Mouse (Mus musculus): ENCODE data around the gene Zfp72. TPM values are rescaled to one million over a fixed set of nuclear protein-coding genes. Genes with fewer than 3 reads are reported as not detected.

Zfp72 gene
- polyA plus RNA-seq, 1 experiment from 2014 or later: 6.5 TPM

DNA sequence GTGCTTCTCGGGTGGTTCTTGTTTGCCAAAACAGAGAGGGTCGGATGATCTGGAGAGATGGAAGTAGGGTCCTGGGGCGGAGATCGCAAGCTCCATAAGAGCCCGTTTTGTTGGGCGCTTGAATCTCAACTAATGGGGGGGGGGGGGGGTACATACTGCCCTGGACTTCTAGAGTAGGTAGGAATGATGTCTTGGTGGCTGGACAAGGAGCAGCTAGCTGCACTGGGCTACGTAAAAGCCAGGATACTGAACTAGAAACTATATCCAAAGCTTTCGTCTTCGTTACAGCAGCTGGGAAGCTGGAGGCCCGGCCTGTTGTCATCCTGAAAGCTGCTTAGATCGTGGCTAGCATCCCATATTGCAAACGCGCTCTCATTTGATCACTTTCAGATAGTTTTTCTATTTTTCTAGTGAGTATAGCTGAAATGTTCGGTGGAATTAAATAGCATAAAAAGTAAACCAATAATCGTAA lies 40.2 kb downstream of the Zfp72 start:
- no peaks in the 10 kb centered on the region for H3K27me3 ChIP-seq
- peaks cover 26% of the 10 kb centered on the region for H3K4me1 ChIP-seq (replicated peaks)
- H3K27ac ChIP-seq: peak overlapping the region; percentile 86
- H3K36me3 ChIP-seq: peaks cover 15% of the 10 kb centered on the region
- H3K9ac ChIP-seq: peak overlapping the region; percentile 88
- ATAC-seq (ENCODE audit: low FRiP score): peak; percentile 71
- peak overlapping the region; percentile 76 for H3K4me3 ChIP-seq
- H3K9me3 ChIP-seq: no peaks in the 10 kb centered on the region
- peak overlapping the region; percentile 62 for H3K4me2 ChIP-seq
- 2% methylated on average over 15 of the region's 15 CpGs for WGBS

DNA sequence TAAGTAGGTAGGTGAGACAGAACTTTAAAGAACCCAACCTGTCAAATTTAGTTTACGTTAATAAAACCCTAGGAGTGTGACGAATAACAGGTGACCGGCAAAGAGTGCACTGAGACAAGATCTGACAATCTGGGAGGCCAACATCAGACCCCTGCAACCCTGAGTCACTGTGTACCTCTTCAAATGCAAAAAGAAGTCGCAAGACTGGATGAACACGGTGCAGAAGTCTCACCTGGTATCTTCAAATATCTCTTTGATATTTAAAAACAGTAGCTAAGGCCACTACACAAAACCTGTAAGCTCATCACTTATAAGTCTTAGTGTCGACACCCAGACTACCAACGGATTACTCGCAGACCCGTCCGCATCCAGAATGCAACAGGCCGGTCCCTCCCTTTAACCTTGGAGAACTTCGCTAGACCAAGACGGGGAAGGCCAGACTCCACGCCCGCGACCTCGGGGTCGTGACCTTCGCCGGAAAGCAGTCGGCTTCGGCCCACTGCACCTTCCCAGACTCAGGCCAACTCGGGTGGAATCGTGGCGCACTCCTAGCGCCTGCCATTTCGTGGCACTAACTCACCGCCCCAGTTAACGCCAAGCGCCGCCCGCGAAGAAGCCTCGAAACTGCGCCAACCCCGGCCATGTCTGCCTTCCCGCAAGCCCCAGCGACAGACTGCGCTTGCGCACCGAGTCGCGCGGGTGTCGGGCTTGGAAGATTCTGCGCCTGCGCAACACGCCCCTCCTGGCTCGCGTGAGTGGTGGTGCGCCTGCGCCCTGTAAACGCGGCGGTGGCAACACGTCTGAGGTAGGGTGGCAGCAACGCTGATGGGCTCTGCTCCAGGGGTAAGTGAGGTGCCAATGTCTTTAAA lies 40.8 kb downstream of the Zfp72 start, which contains the start of the genes Sdha and Ccdc127:
Sdha (minus strand) TSS at position 715 of the 869 bp plus-strand sequence.
Ccdc127 (plus strand) TSS at position 744 of the 869 bp plus-strand sequence.
- ATAC-seq (ENCODE audit: low FRiP score): peak; percentile 98
- H3K27me3 ChIP-seq: no peaks in the 10 kb centered on the region
- 2% methylated on average over 57 of the region's 57 CpGs for WGBS

DNA sequence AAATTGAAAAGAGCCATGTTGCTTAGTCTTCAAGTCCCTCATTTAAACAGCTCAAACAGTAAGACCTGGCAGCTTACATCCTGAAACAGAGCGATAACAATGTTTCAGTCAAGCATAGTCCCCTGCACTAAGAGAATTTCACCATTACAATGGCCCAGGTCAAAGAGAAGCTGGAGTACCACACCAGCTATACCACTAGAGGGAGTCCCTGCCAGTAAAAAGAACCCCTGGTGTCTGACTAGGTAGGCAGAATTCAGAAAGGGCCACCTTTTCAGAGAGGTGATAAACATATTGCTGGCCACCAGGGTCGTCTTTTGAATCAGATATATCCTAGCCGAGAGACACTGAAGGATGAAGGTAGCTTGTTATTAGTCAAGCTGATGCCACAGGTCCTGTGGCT lies 49.6 kb downstream of the Zfp72 start:
- ATAC-seq (ENCODE audit: low FRiP score): peak; percentile 75
- 58% methylated on average over 3 of the region's 3 CpGs for WGBS
- no peaks in the 10 kb centered on the region for H3K27me3 ChIP-seq

More for the DNA sequence above, 40.8 kb downstream of the Zfp72 start, which contains the start of the genes Sdha and Ccdc127:
- Histone ChIP-seq H3K9ac (peak within 1 kb of the TSS; percentile 88), H3K4me3 (peak within 1 kb of the TSS; percentile 76), H3K9me3 (no peaks in the 10 kb centered on the region), H3K4me1 (replicated peaks) (peaks cover 26% of the 10 kb centered on the region), H3K4me2 (peak within 1 kb of the TSS; percentile 62), H3K36me3 (peaks cover 15% of the 10 kb centered on the region), H3K27ac (peak within 1 kb of the TSS; percentile 86)

DNA sequence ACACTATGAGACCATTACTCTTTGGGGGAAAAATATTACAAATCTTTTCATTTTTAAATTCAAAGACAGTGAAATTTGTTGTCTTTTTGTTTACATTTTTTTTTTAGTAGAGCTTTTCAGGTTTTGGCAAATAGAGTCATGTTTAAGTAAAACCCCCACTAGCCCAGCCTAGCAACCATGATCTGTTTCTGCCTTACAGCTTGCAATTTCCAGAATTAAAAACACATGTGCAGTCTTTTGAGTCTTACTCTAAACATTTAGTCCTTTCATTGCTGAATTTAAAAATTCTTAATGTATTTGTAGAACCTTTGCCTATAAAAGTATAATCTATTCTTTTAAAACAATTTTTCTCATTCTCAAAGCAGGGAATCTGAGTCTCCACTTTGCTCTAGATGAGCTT lies 61.3 kb downstream of the Zfp72 start:
- Histone ChIP-seq H3K27me3 (no peaks in the 10 kb centered on the region), H3K9ac (no peak overlapping the region), H3K36me3 (peaks cover 79% of the 10 kb centered on the region), H3K4me3 (no peak overlapping the region), H3K4me1 (replicated peaks) (no peaks in the 10 kb centered on the region), H3K9me3 (no peaks in the 10 kb centered on the region), H3K4me2 (no peak overlapping the region), H3K27ac (no peak overlapping the region)
- no peak for ATAC-seq (ENCODE audit: low FRiP score)

More for the DNA sequence above, 49.6 kb downstream of the Zfp72 start:
- peaks cover 64% of the 10 kb centered on the region for H3K36me3 ChIP-seq
- no peak overlapping the region for H3K9ac ChIP-seq
- no peak overlapping the region for H3K27ac ChIP-seq
- no peaks in the 10 kb centered on the region for H3K4me1 ChIP-seq (replicated peaks)
- H3K4me2 ChIP-seq: no peak overlapping the region
- no peak overlapping the region for H3K4me3 ChIP-seq
- no peaks in the 10 kb centered on the region for H3K9me3 ChIP-seq

MicroRNA genes within 50 kb of the gene (microRNA counts, 519-probe panel; counts per million panel counts)
- 51.3 counts per million for microRNA mmu-miR-692

Small RNA genes within 50 kb of the gene (microRNA-seq; reads per million reads assigned to microRNA genes)
- not detected for gene Mir692-3

Other genes with a start within 250 kb of the Zfp72 start
- 113 and 114 TPM in 2 replicates for gene Exoc3, start 182.1 kb downstream of the Zfp72 start, polyA plus RNA-seq (2015; fragmentation: Nextera tagmentation; extraction: Ambion mirVana)
- 0.49 and 0.61 TPM in 2 replicates for gene Ahrr, start 98.5 kb downstream of the Zfp72 start, polyA plus RNA-seq (2015; fragmentation: Nextera tagmentation; extraction: Ambion mirVana)
- 119 and 123 TPM in 2 replicates for gene Pdcd6, start 73.3 kb downstream of the Zfp72 start, polyA plus RNA-seq (2015; fragmentation: Nextera tagmentation; extraction: Ambion mirVana)
- 202 and 213 TPM in 2 replicates for gene Sdha, start 40.6 kb downstream of the Zfp72 start, polyA plus RNA-seq (2015; fragmentation: Nextera tagmentation; extraction: Ambion mirVana)
- 50.7 and 50.9 TPM in 2 replicates for gene Ccdc127, start 40.5 kb downstream of the Zfp72 start, polyA plus RNA-seq (2015; fragmentation: Nextera tagmentation; extraction: Ambion mirVana)
- gene Lrrc14b, start 26.8 kb downstream of the Zfp72 start, polyA plus RNA-seq (2015; fragmentation: Nextera tagmentation; extraction: Ambion mirVana): not detected in 2 replicates
- gene Ftl1-ps1, start 8.9 kb upstream of the Zfp72 start, polyA plus RNA-seq (2015; fragmentation: Nextera tagmentation; extraction: Ambion mirVana): 109 TPM in 2 replicates
- gene Zfp825, start 103.2 kb upstream of the Zfp72 start, polyA plus RNA-seq (2015; fragmentation: Nextera tagmentation; extraction: Ambion mirVana): 17.3 and 17.8 TPM in 2 replicates
- gene Erap1, start 248.7 kb upstream of the Zfp72 start, polyA plus RNA-seq (2015; fragmentation: Nextera tagmentation; extraction: Ambion mirVana): 4.6 and 7.1 TPM in 2 replicates

Data from hindbrain, embryonic 13.5 days (tissue).